Mouse (Mus musculus) hindbrain, embryonic 12.5 days (tissue): Measurements from ENCODE around the gene Nudt13. TPM values are rescaled to one million over a fixed set of nuclear protein-coding genes. Genes with fewer than 3 reads are reported as not detected.

Source experiments
- ATAC-seq: fragments of 200-750 bp; cut with Nextera tagmentation; 2 replicates; pipeline ENCODE4 v1.8.0; 2017; ENCODE audit warnings: moderate TSS enrichment; ENCODE audit not compliant: low FRiP score
- H3K27ac ChIP-seq: fragments of 300-500 bp; sonication (generic); 2 replicates; pipeline ENCODE4 v1.5.1; 2016; ENCODE audit warnings: mild to moderate bottlenecking
- H3K27me3 ChIP-seq: fragments of 300-500 bp; sonication (generic); 2 replicates; pipeline ENCODE4 v1.6.1; 2016; ENCODE audit warnings: mild to moderate bottlenecking
- H3K36me3 ChIP-seq: fragments of 300-500 bp; sonication (generic); 2 replicates; pipeline ENCODE4 v1.6.1; 2016; ENCODE audit warnings: mild to moderate bottlenecking
- H3K4me1 ChIP-seq: fragments of 300-500 bp; sonication (generic); 2 replicates; pipeline ENCODE4 v1.6.1; 2016
- H3K4me2 ChIP-seq: fragments of 300-500 bp; sonication (generic); replicated peaks from 2 replicates; pipeline ENCODE4 v1.6.1; 2016; ENCODE audit warnings: mild to moderate bottlenecking
- H3K4me3 ChIP-seq: fragments of 300-500 bp; sonication (generic); 2 replicates; pipeline ENCODE4 v1.5.1; 2016; ENCODE audit warnings: mild to moderate bottlenecking
- H3K9ac ChIP-seq: fragments of 300-500 bp; sonication (generic); 2 replicates; pipeline ENCODE4 v1.6.1; 2016; ENCODE audit warnings: mild to moderate bottlenecking, moderate library complexity
- H3K9me3 ChIP-seq: fragments of 300-500 bp; sonication (generic); replicated peaks from 2 replicates; pipeline ENCODE4 v1.6.1; 2016; ENCODE audit warnings: mild to moderate bottlenecking
- WGBS: fragments of 180-500 bp; shearing (Covaris S2); methylation state at CpG from one replicate; pipeline ENCODE4 v1.1.7; 2016; 5-methylcytosine and 5-hydroxymethylcytosine counted together
- polyA plus RNA-seq: library from polyadenylated mRNA; unstranded; fragments of >200 nt; fragmentation: Nextera tagmentation; extraction: Ambion mirVana; gene quantifications from 2 replicates; pipeline ENCODE4 v1.2.1, GENCODE M21; 2016

The Nudt13 gene
- polyA plus RNA-seq, 1 experiment from 2014 or later, result 12.5 TPM

GRCm38 (mm10) chr14:20347441-20347990, 53.0 kb downstream of the Nudt13 start:
- Histone ChIP-seq H3K36me3 (peaks cover 28% of the 10 kb centered on the region), H3K4me3 (peak overlapping the region; percentile 73), H3K9me3 (no peaks in the 10 kb centered on the region), H3K9ac (peak overlapping the region; percentile 73), H3K4me1 (peaks cover 16% of the 10 kb centered on the region), H3K27me3 (no peaks in the 10 kb centered on the region), H3K27ac (peak overlapping the region; percentile 90), H3K4me2 (peak overlapping the region; percentile 73)
- WGBS, result 5% methylated on average over 15 of the region's 15 CpGs
- ATAC-seq, result peak; percentile 49

GRCm38 (mm10) chr14:20347991-20348541, 53.6 kb downstream of the Nudt13 start, which contains the start of the genes Ecd and Fam149b:
Gene Ecd (minus strand): TSS chr14:20348121.
Gene Fam149b (plus strand): TSS chr14:20348162.
- peak within 1 kb of the TSS; percentile 91 for H3K9ac ChIP-seq
- H3K27me3 ChIP-seq, result no peaks in the 10 kb centered on the region
- H3K4me3 ChIP-seq, result peak within 1 kb of the TSS; percentile 73
- peak; percentile 97 for ATAC-seq
- H3K27ac ChIP-seq, result peak within 1 kb of the TSS; percentile 90
- under 1% methylated on average over 32 of the region's 42 CpGs for WGBS
- no peaks in the 10 kb centered on the region for H3K9me3 ChIP-seq
- peak within 1 kb of the TSS; percentile 73 for H3K4me2 ChIP-seq
- H3K36me3 ChIP-seq, result peaks cover 30% of the 10 kb centered on the region
- H3K4me1 ChIP-seq, result peaks cover 16% of the 10 kb centered on the region

- WGBS, result 96% methylated on average over 4 of the region's 4 CpGs
- Histone ChIP-seq H3K4me1 (no peaks in the 10 kb centered on the region), H3K27ac (no peak overlapping the region), H3K9me3 (no peaks in the 10 kb centered on the region), H3K9ac (no peak overlapping the region), H3K27me3 (no peaks in the 10 kb centered on the region), H3K36me3 (peaks cover 72% of the 10 kb centered on the region), H3K4me2 (no peak overlapping the region), H3K4me3 (no peak overlapping the region)
- ATAC-seq, result no peak
Measured at GRCm38 (mm10) chr14:20363230-20363629, 68.7 kb downstream of the Nudt13 start.

Other genes with a start within 250 kb of the Nudt13 start
- gene Saysd1, start 156.2 kb upstream of the Nudt13 start, polyA plus RNA-seq, result 10.6 and 10.8 TPM in 2 replicates
- gene Kcnk5, start 112.9 kb upstream of the Nudt13 start, polyA plus RNA-seq, result 5.8 and 6.9 TPM in 2 replicates
- 0.14 TPM in 1 of 2 replicates, not detected in the other for gene Kcnk16, start 25.5 kb upstream of the Nudt13 start, polyA plus RNA-seq
- gene Ecd, start 53.4 kb downstream of the Nudt13 start, polyA plus RNA-seq, result 55.0 and 59.5 TPM in 2 replicates
- 52.5 and 53.2 TPM in 2 replicates for gene Fam149b, start 53.5 kb downstream of the Nudt13 start, polyA plus RNA-seq
- gene Dnajc9, start 94.2 kb downstream of the Nudt13 start, polyA plus RNA-seq, result 150 and 158 TPM in 2 replicates
- 65.0 and 67.4 TPM in 2 replicates for gene Mrps16, start 98.9 kb downstream of the Nudt13 start, polyA plus RNA-seq
- gene Cfap70, start 157.5 kb downstream of the Nudt13 start, polyA plus RNA-seq, result 0.73 and 2.3 TPM in 2 replicates
- 19.9 TPM in 2 replicates for gene Anxa7, start 185.4 kb downstream of the Nudt13 start, polyA plus RNA-seq
- 0.82 and 0.83 TPM in 2 replicates for gene Mss51, start 202.2 kb downstream of the Nudt13 start, polyA plus RNA-seq